Mouse (Mus musculus) stomach, postnatal 0 days (tissue): ENCODE data around the gene Rbm28. TPM values are rescaled to one million over a fixed set of nuclear protein-coding genes. Genes with fewer than 3 reads are reported as not detected.

ENCODE experiments used
- ATAC-seq: fragments of 200-750 bp; cut with Nextera tagmentation; 2 replicates; pipeline ENCODE4 v1.8.0; 2017; ENCODE audit not compliant: low FRiP score, low TSS enrichment
- DNase-seq: peaks from one replicate; pipeline ENCODE4 v3.0.0-alpha.2; 2016; ENCODE audit warnings: low spot score
- H3K27ac ChIP-seq: fragments of 300-500 bp; sonication (generic); replicated peaks from 2 replicates; pipeline ENCODE4 v1.5.1; 2014; ENCODE audit warnings: mild to moderate bottlenecking, control low read depth
- H3K27me3 ChIP-seq: fragments of 300-500 bp; sonication (generic); 2 replicates; pipeline ENCODE4 v1.6.1; 2014; ENCODE audit warnings: low read length; ENCODE audit not compliant: control insufficient read depth, insufficient read depth
- H3K36me3 ChIP-seq: fragments of 300-500 bp; sonication (generic); 2 replicates; pipeline ENCODE4 v1.6.1; 2014; ENCODE audit warnings: low read length, mixed read lengths; ENCODE audit not compliant: control insufficient read depth, insufficient read depth
- H3K4me1 ChIP-seq: fragments of 300-500 bp; sonication (generic); replicated peaks from 2 replicates; pipeline ENCODE4 v1.6.1; 2014; ENCODE audit warnings: antibody characterized with exemption; ENCODE audit not compliant: control insufficient read depth, insufficient read depth
- H3K4me2 ChIP-seq: fragments of 300-500 bp; sonication (generic); replicated peaks from 2 replicates; pipeline ENCODE4 v1.6.1; 2014; ENCODE audit warnings: low read depth, mild to moderate bottlenecking, control low read depth, moderate library complexity
- H3K4me3 ChIP-seq: fragments of 300-500 bp; sonication (generic); 2 replicates; pipeline ENCODE4 v1.5.1; 2014; ENCODE audit warnings: low read depth, low read length, control low read depth
- H3K9ac ChIP-seq: fragments of 300-500 bp; sonication (generic); 2 replicates; pipeline ENCODE4 v1.6.1; 2014; ENCODE audit warnings: mild to moderate bottlenecking, low read length, control low read depth, mixed read lengths
- H3K9me3 ChIP-seq: fragments of 300-500 bp; sonication (generic); 2 replicates; pipeline ENCODE4 v1.6.1; 2016; ENCODE audit warnings: low read length; ENCODE audit not compliant: control insufficient read depth
- CTCF ChIP-seq: IDR thresholded peaks from 2 replicates; pipeline ENCODE4 v1.5.1; 2016; ENCODE audit warnings: antibody characterized with exemption, low read depth, mild to moderate bottlenecking, moderate library complexity
- EP300 ChIP-seq: optimal IDR thresholded peaks from 2 replicates; pipeline ENCODE3; 2016; ENCODE audit warnings: antibody characterized with exemption
- WGBS: fragments of 180-500 bp; shearing (Covaris S2); extraction: QIAGEN DNeasy Blood & Tissue Kit; methylation state at CpG from one replicate; pipeline ENCODE4 v1.1.7; 2014; 5-methylcytosine and 5-hydroxymethylcytosine counted together
- microRNA-seq: library from miRNA; unstranded; fragments of <30 nt; microRNA quantifications from one replicate; pipeline ENCODE4, GENCODE M21; 2016
- polyA plus RNA-seq: library from polyadenylated mRNA; unstranded; fragments of >200 nt; fragmentation: Nextera tagmentation; extraction: Ambion mirVana; gene quantifications from 2 replicates; pipeline ENCODE4 v1.2.1, GENCODE M21; 2015

Gene Rbm28
- polyA plus RNA-seq, 1 experiment from 2014 or later, result 11.8 TPM

DNA sequence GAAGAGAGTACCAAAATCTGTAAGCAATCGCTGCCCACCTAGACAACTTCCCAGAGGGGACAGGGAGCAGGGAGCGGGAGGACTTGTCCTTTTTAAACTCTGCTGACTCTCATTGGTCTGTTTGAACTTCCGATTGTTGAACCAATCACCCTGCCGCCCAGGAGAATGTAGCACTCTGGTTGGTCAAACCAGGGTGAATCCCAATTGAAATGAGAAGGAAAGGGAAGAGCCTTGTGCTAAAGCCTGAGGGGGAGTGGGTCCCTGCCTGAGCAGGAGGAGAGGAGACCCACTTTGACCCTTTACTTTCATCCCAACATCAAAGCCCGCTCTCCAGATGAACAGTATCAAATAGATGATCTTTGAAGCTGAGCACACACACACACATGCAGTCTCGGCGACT is 80.4 kb downstream of the Rbm28 start:
- Histone ChIP-seq H3K27me3 (no peaks in the 10 kb centered on the region), H3K4me1 (no peaks in the 10 kb centered on the region), H3K27ac (no peak overlapping the region), H3K4me3 (no peak overlapping the region), H3K4me2 (no peak overlapping the region), H3K36me3 (no peaks in the 10 kb centered on the region), H3K9ac (no peak overlapping the region), H3K9me3 (no peaks in the 10 kb centered on the region)
- DNase-seq (no peak), ATAC-seq (no peak)
- WGBS, result 65% methylated on average over 7 of the region's 7 CpGs
- no peak for TF ChIP-seq CTCF
- no peak for TF ChIP-seq EP300

DNA sequence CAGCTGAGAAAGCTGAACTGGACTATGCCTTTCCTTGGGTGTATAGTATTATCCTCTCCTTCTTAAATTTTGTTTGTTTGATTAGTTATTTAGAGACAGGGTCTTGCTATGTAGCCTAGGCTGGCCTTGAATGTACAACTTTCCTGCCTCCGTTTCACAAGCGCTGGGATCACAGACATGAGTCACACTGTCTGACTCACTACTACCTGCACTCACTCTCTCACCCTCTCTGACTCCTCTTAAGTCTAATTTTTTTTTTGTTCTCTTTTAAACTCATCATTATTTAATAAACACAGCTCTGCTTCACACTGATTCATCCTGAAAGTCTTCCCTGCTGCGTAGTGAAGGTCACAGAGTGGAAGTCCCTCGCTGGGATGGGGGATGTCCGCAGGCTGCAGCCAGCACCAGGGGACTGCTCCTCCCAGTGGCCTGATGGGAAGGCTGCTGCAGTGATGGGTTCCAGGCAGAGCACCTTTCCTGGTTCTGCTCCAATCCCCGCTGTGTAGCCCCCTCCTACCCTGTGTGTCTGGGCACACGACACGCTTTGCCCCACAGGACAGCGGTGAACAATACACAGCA is 81.9 kb downstream of the Rbm28 start:
- Histone ChIP-seq H3K27me3 (no peaks in the 10 kb centered on the region), H3K36me3 (no peaks in the 10 kb centered on the region), H3K4me1 (no peaks in the 10 kb centered on the region), H3K9ac (no peak overlapping the region), H3K4me2 (no peak overlapping the region), H3K9me3 (no peaks in the 10 kb centered on the region), H3K27ac (no peak overlapping the region), H3K4me3 (no peak overlapping the region)
- DNase-seq (no peak), ATAC-seq (no peak)
- 36% methylated on average over 9 of the region's 9 CpGs for WGBS
- no peak for TF ChIP-seq EP300
- peak; percentile 36; the same call in 1 of the 2 replicates for TF ChIP-seq CTCF

DNA sequence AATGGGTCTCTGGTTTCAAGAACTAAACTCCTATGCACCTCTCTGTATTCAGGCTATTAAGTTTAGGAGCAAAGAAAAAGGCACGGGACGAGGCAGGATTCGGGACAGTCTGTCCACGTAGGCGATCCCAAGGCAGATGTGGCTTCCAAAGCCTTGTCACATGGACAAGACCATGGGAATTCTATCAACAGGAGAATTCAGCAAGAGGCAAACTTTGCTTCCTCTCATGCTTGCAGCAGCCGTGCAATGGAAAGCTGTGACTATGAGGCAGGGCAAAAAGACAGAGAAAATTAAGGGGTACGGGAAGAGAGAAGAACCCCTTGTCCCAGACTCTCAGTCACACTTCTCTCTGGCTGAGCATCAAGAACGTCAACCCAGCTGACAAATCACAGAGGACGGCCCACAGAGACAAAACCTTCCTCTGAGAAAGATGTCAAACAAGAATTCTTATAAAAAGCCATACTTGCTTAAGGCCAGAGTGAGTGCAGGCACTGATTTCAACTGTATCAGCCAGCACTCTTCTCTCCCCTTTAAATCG is 82.9 kb downstream of the Rbm28 start:
- H3K27me3 ChIP-seq, result no peaks in the 10 kb centered on the region
- H3K9ac ChIP-seq, result no peak overlapping the region
- H3K36me3 ChIP-seq, result no peaks in the 10 kb centered on the region
- 65% methylated on average over 10 of the region's 10 CpGs for whole genome bisulfite sequencing
- no peaks in the 10 kb centered on the region for H3K4me1 ChIP-seq
- no peak overlapping the region for H3K4me3 ChIP-seq
- no peak overlapping the region for H3K4me2 ChIP-seq
- DNase-seq (no peak), ATAC-seq (no peak)
- H3K9me3 ChIP-seq, result no peaks in the 10 kb centered on the region
- no peak overlapping the region for H3K27ac ChIP-seq
- TF ChIP-seq EP300 (no peak), CTCF (no peak)

DNA sequence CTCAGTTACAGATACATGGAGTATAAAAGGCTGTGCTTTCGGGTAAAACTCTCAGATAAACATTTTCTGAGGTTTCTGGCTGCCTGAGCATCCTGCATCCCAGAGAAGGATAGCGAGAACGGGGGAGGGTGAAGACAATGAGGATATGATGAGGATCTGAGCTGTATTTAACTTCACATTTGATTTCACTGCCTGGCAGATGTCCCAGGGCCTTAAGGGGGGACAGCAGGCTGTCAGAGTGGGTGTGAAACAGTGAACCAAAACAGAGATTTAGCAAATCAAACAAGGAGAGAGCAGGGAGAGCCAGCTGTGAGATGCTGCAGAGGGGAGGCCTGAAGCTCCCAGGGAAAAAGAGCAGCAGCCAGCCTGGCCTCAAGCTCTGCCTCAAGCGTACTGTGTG is 85.5 kb downstream of the Rbm28 start:
- Histone ChIP-seq H3K9me3 (no peaks in the 10 kb centered on the region), H3K36me3 (no peaks in the 10 kb centered on the region), H3K4me3 (no peak overlapping the region), H3K4me2 (no peak overlapping the region), H3K27me3 (no peaks in the 10 kb centered on the region), H3K4me1 (no peaks in the 10 kb centered on the region), H3K27ac (no peak overlapping the region), H3K9ac (no peak overlapping the region)
- DNase-seq (no peak), ATAC-seq (no peak)
- WGBS, result 39% methylated on average over 4 of the region's 4 CpGs
- TF ChIP-seq CTCF, result no peak
- no peak for TF ChIP-seq EP300

DNA sequence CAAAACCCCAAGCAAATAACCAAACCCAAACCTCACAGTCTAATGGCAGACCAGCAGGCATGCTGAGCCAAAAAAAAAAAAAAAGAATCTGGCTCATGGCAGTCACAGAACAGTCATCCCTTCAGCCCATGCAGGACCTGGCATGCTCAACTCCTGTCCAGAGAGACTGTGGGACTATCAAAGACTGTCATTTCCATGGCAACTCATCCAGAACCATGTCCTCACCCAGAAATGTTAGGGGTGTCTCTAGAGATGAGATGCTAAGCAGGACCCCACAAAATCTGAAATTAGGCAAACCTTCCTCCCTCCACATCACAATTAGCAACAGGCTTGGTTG is 90.7 kb downstream of the Rbm28 start:
- ATAC-seq (no peak), DNase-seq (no peak)
- Histone ChIP-seq H3K36me3 (no peaks in the 10 kb centered on the region), H3K4me3 (no peak overlapping the region), H3K9me3 (no peaks in the 10 kb centered on the region), H3K27ac (no peak overlapping the region), H3K9ac (no peak overlapping the region), H3K27me3 (no peaks in the 10 kb centered on the region), H3K4me1 (no peaks in the 10 kb centered on the region), H3K4me2 (no peak overlapping the region)
- no peak for TF ChIP-seq CTCF
- no peak for TF ChIP-seq EP300

Small RNAs within 50 kb of the gene (microRNA-seq; reads per million reads assigned to microRNA genes)
- gene Gm24303, result not detected

Other genes starting within 250 kb of the Rbm28 start
- gene Lep, start 104.8 kb downstream of the Rbm28 start, polyA plus RNA-seq, result not detected in 2 replicates
- gene Prrt4, start 14.6 kb upstream of the Rbm28 start, polyA plus RNA-seq, result 0.30 and 0.33 TPM in 2 replicates
- gene Impdh1, start 51.4 kb upstream of the Rbm28 start, polyA plus RNA-seq, result 26.9 and 28.0 TPM in 2 replicates
- gene Hilpda, start 107.5 kb upstream of the Rbm28 start, polyA plus RNA-seq, result 29.8 and 34.1 TPM in 2 replicates
- gene Fam71f2, start 114.6 kb upstream of the Rbm28 start, polyA plus RNA-seq, result 0.11 TPM in 1 of 2 replicates, not detected in the other
- gene Fam71f1, start 154.1 kb upstream of the Rbm28 start, polyA plus RNA-seq, result not detected in 2 replicates
- 174 and 205 TPM in 2 replicates for gene Calu, start 183.1 kb upstream of the Rbm28 start, polyA plus RNA-seq
- 1.9 and 2.1 TPM in 2 replicates for gene Opn1sw, start 223.5 kb upstream of the Rbm28 start, polyA plus RNA-seq
- gene Ccdc136, start 231.3 kb upstream of the Rbm28 start, polyA plus RNA-seq, result 12.4 and 12.6 TPM in 2 replicates